Mouse (Mus musculus): ENCODE measurements around the gene Edaradd.
A peak's percentile ranks its signal among the peaks of the same experiment; 100 is the strongest.

- TF ChIP-seq EP300 (IDR thresholded peaks at IDR 0.05; ENCODE audit: low read depth in 1 of 2, low read length in 2 of 2) (peak in 1 of 2 experiments; percentile 23; a peak in 1 of 4 replicates), CHD2 (IDR thresholded peaks at IDR 0.05; ENCODE audit: low read length) (peak; percentile 85), CTCF (IDR thresholded peaks at IDR 0.05 in 2 of 3, conservative IDR thresholded peaks at IDR 0.05 in 1 of 3; ENCODE audit: control insufficient read depth in 1 of 3, insufficient read depth in 1 of 3, low read depth in 2 of 3, low read length in 3 of 3, poor library complexity in 1 of 3, severe bottlenecking in 1 of 3) (no peak), TAL1 (IDR thresholded peaks at IDR 0.05; ENCODE audit: low read length) (no peak), MYC (IDR thresholded peaks at IDR 0.05; ENCODE audit: low read depth, low read length) (no peak), GATA1 (IDR thresholded peaks at IDR 0.05; ENCODE audit: low read depth, low read length) (no peak)
These were observed 59.1 kb downstream of the Edaradd start for GRCm38 (mm10) chr13:12460881-12461729.

Data from MEL (cell line).